In the genomic region with DNA sequence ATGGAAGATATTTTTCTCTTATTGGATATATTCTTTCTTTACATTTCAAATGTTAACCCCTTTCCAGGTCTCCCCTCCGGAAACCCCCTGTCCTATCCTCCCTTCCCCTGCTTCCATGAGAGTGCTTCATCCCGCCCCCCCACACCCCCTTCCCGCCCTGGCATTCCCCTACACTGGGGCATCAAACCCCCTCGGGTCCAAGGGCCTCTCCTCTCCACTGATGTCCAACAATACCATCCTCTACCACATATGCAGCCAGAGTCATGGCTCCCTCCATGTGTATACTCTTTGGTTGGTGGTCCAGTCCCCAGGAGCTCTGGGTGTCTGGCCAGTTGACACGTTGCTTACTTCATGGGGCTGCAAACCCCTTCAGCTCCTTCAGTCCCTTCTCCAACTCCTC, we compare ENCODE assay signal across 23 mouse cellular contexts. TPM values are rescaled to one million over a fixed set of nuclear protein-coding genes. Genes with fewer than 3 reads are reported as not detected.
DNase-seq lines count a peak whose midpoint lies in the region; ATAC-seq and TF ChIP-seq lines count a peak whose summit lies in the region.
"Had no signal": no experiment of that assay in that cellular context is flagged by ENCODE, and none has a peak within 500 bp of the region (broad histone marks: within the 10 kb centered on the region; RNA-seq: fewer than 3 reads in every experiment).

No protein-coding gene starts in this region.

- no peak overlapping the region for H3K4me2 ChIP-seq in hindbrain, embryonic 16.5 days (ENCODE audit: low read length)
- H3K4me2 ChIP-seq in hindbrain, embryonic 14.5 days (replicated peaks) = no peak overlapping the region
- H3K4me2 ChIP-seq in limb, embryonic 12.5 days = no peak overlapping the region
- H3K4me2 ChIP-seq in midbrain, postnatal 0 days (ENCODE audit: low read depth, low read length, poor library complexity, severe bottlenecking) = no peak overlapping the region
- H3K4me2 ChIP-seq in midbrain, embryonic 16.5 days (ENCODE audit: low read length) = no peak overlapping the region
- no peak overlapping the region for H3K4me2 ChIP-seq in intestine, embryonic 15.5 days (replicated peaks)
- H3K4me2 ChIP-seq: embryonic facial prominence, embryonic 13.5 days; forebrain, embryonic 13.5 days; hindbrain, embryonic 12.5 days had no signal

- peak; percentile 40; the same call in 1 of the 2 replicates for ATAC-seq in hindbrain, embryonic 16.5 days
- ATAC-seq in hindbrain, embryonic 14.5 days (ENCODE audit: low FRiP score) = no peak
- peak; percentile 37; the same call in 1 of the 2 replicates for ATAC-seq in limb, embryonic 12.5 days (ENCODE audit: insufficient number of reproducible peaks, insufficient read depth, low FRiP score, low TSS enrichment, low read depth)
- peak; percentile 49; the same call in 1 of the 2 replicates for ATAC-seq in midbrain, postnatal 0 days (ENCODE audit: low FRiP score)
- no peak; the same call in 1 of the 2 replicates for ATAC-seq in midbrain, embryonic 16.5 days
- ATAC-seq in intestine, embryonic 15.5 days = peak; percentile 28; the same call in 1 of the 2 replicates
- ATAC-seq: activated CD4-positive, CD25-positive, alpha-beta regulatory T cell, adult 4 months; forebrain, embryonic 13.5 days; Patski had no signal

- H3K9ac ChIP-seq in hindbrain, embryonic 16.5 days (ENCODE audit: low read depth, low read length) = no peak overlapping the region
- H3K9ac ChIP-seq in hindbrain, embryonic 14.5 days = no peak overlapping the region
- no peak overlapping the region for H3K9ac ChIP-seq in limb, embryonic 12.5 days (replicated peaks)
- H3K9ac ChIP-seq in midbrain, postnatal 0 days (replicated peaks; ENCODE audit: low read length, poor library complexity, severe bottlenecking) = no peak overlapping the region
- no peak overlapping the region for H3K9ac ChIP-seq in midbrain, embryonic 16.5 days (ENCODE audit: low read depth, low read length)
- no peak overlapping the region for H3K9ac ChIP-seq in intestine, embryonic 15.5 days
- H3K9ac ChIP-seq: embryonic facial prominence, embryonic 13.5 days; forebrain, embryonic 13.5 days; hindbrain, embryonic 12.5 days had no signal

- no peaks in the 10 kb centered on the region for H3K4me1 ChIP-seq in hindbrain, embryonic 16.5 days (ENCODE audit: control insufficient read depth, insufficient read depth, low read depth, low read length)
- no peaks in the 10 kb centered on the region for H3K4me1 ChIP-seq in hindbrain, embryonic 14.5 days (replicated peaks; ENCODE audit: control insufficient read depth, insufficient read depth, low read length)
- H3K4me1 ChIP-seq in limb, embryonic 12.5 days (replicated peaks) = no peaks in the 10 kb centered on the region
- no peaks in the 10 kb centered on the region for H3K4me1 ChIP-seq in limb, embryonic 10.5 days
- H3K4me1 ChIP-seq in midbrain, postnatal 0 days (ENCODE audit: insufficient read depth, low read length) = no peaks in the 10 kb centered on the region
- H3K4me1 ChIP-seq in midbrain, embryonic 16.5 days (ENCODE audit: control insufficient read depth, insufficient read depth, low read length) = no peaks in the 10 kb centered on the region
- no peaks in the 10 kb centered on the region for H3K4me1 ChIP-seq in intestine, embryonic 15.5 days (replicated peaks)
- H3K4me1 ChIP-seq: embryonic facial prominence, embryonic 13.5 days; forebrain, embryonic 13.5 days; heart, embryonic 10.5 days; hindbrain, embryonic 12.5 days had no signal

- H3K27ac ChIP-seq in hindbrain, embryonic 16.5 days (ENCODE audit: low read depth, low read length) = no peak overlapping the region
- H3K27ac ChIP-seq in hindbrain, embryonic 14.5 days = no peak overlapping the region
- no peak overlapping the region for H3K27ac ChIP-seq in limb, embryonic 12.5 days
- no peak overlapping the region for H3K27ac ChIP-seq in limb, embryonic 10.5 days
- no peak overlapping the region for H3K27ac ChIP-seq in midbrain, postnatal 0 days (ENCODE audit: low read depth, low read length)
- H3K27ac ChIP-seq in midbrain, embryonic 16.5 days (ENCODE audit: low read length) = no peak overlapping the region
- H3K27ac ChIP-seq in intestine, embryonic 15.5 days = no peak overlapping the region
- H3K27ac ChIP-seq: embryonic facial prominence, embryonic 13.5 days; forebrain, embryonic 13.5 days; heart, embryonic 10.5 days; hindbrain, embryonic 12.5 days had no signal

- H3K9me3 ChIP-seq in hindbrain, embryonic 16.5 days (ENCODE audit: control insufficient read depth, low read length) = no peaks in the 10 kb centered on the region
- no peaks in the 10 kb centered on the region for H3K9me3 ChIP-seq in hindbrain, embryonic 14.5 days (ENCODE audit: control insufficient read depth, low read length)
- no peaks in the 10 kb centered on the region for H3K9me3 ChIP-seq in limb, embryonic 12.5 days
- no peaks in the 10 kb centered on the region for H3K9me3 ChIP-seq in limb, embryonic 10.5 days (replicated peaks)
- no peaks in the 10 kb centered on the region for H3K9me3 ChIP-seq in midbrain, postnatal 0 days (ENCODE audit: low read length)
- H3K9me3 ChIP-seq in midbrain, embryonic 16.5 days (replicated peaks; ENCODE audit: control insufficient read depth, low read length, poor library complexity, severe bottlenecking) = no peaks in the 10 kb centered on the region
- H3K9me3 ChIP-seq in intestine, embryonic 15.5 days = no peaks in the 10 kb centered on the region
- H3K9me3 ChIP-seq: embryonic facial prominence, embryonic 13.5 days; forebrain, embryonic 13.5 days; heart, embryonic 10.5 days; hindbrain, embryonic 12.5 days had no signal

- H3K4me3 ChIP-seq in hindbrain, embryonic 16.5 days (ENCODE audit: low read length) = no peak overlapping the region
- no peak overlapping the region for H3K4me3 ChIP-seq in hindbrain, embryonic 14.5 days (replicated peaks; ENCODE audit: low read length)
- no peak overlapping the region for H3K4me3 ChIP-seq in limb, embryonic 12.5 days (replicated peaks)
- no peak overlapping the region for H3K4me3 ChIP-seq in limb, embryonic 10.5 days
- H3K4me3 ChIP-seq in midbrain, postnatal 0 days (ENCODE audit: low read depth, low read length) = no peak overlapping the region
- H3K4me3 ChIP-seq in midbrain, embryonic 16.5 days (ENCODE audit: low read depth, low read length) = no peak overlapping the region
- H3K4me3 ChIP-seq in intestine, embryonic 15.5 days (replicated peaks) = no peak overlapping the region
- H3K4me3 ChIP-seq: embryonic facial prominence, embryonic 13.5 days; forebrain, embryonic 13.5 days; heart, embryonic 10.5 days; hindbrain, embryonic 12.5 days had no signal

- H3K36me3 ChIP-seq in hindbrain, embryonic 16.5 days (ENCODE audit: control insufficient read depth, insufficient read depth, low read length) = peaks cover 30% of the 10 kb centered on the region
- H3K36me3 ChIP-seq in hindbrain, embryonic 14.5 days (replicated peaks; ENCODE audit: control insufficient read depth, insufficient read depth) = peaks cover 80% of the 10 kb centered on the region
- peaks cover 78% of the 10 kb centered on the region for H3K36me3 ChIP-seq in limb, embryonic 12.5 days
- peaks cover 91% of the 10 kb centered on the region for H3K36me3 ChIP-seq in limb, embryonic 10.5 days
- H3K36me3 ChIP-seq in midbrain, postnatal 0 days (ENCODE audit: insufficient read depth, low read length) = peaks cover 31% of the 10 kb centered on the region
- peaks cover 14% of the 10 kb centered on the region for H3K36me3 ChIP-seq in midbrain, embryonic 16.5 days (ENCODE audit: control insufficient read depth, insufficient read depth, low read length)
- peaks cover 7% of the 10 kb centered on the region; the same call in 1 of the 2 replicates for H3K36me3 ChIP-seq in intestine, embryonic 15.5 days

- H3K27me3 ChIP-seq in hindbrain, embryonic 16.5 days (replicated peaks; ENCODE audit: control insufficient read depth, insufficient read depth, low read length) = no peaks in the 10 kb centered on the region
- no peaks in the 10 kb centered on the region for H3K27me3 ChIP-seq in hindbrain, embryonic 14.5 days (ENCODE audit: control insufficient read depth, insufficient read depth, low read length)
- no peaks in the 10 kb centered on the region for H3K27me3 ChIP-seq in limb, embryonic 12.5 days
- no peaks in the 10 kb centered on the region for H3K27me3 ChIP-seq in limb, embryonic 10.5 days (ENCODE audit: low read depth, poor library complexity, severe bottlenecking)
- no peaks in the 10 kb centered on the region for H3K27me3 ChIP-seq in midbrain, postnatal 0 days (ENCODE audit: insufficient read depth, low read length)
- no peaks in the 10 kb centered on the region for H3K27me3 ChIP-seq in midbrain, embryonic 16.5 days (ENCODE audit: control insufficient read depth, insufficient read depth, low read depth, low read length)
- no peaks in the 10 kb centered on the region for H3K27me3 ChIP-seq in intestine, embryonic 15.5 days (replicated peaks)
- H3K27me3 ChIP-seq: CH12.LX; embryonic facial prominence, embryonic 13.5 days; forebrain, embryonic 13.5 days; hindbrain, embryonic 12.5 days; Patski had no signal

- WGBS in hindbrain, embryonic 16.5 days = 84% methylated on average over 5 of the region's 5 CpGs
- 94% methylated on average over 5 of the region's 5 CpGs for WGBS in hindbrain, embryonic 14.5 days
- WGBS in limb, embryonic 12.5 days = 83% methylated on average over 5 of the region's 5 CpGs
- 86% methylated on average over 5 of the region's 5 CpGs for WGBS in limb, embryonic 10.5 days
- 85% methylated on average over 5 of the region's 5 CpGs for WGBS in midbrain, postnatal 0 days
- WGBS in midbrain, embryonic 16.5 days = 88% methylated on average over 5 of the region's 5 CpGs
- WGBS in intestine, embryonic 15.5 days = 83% methylated on average over 5 of the region's 5 CpGs

- no peak for TF ChIP-seq CTCF in midbrain, postnatal 0 days (IDR thresholded peaks at IDR 0.05)

- no peak for DNase-seq in hindbrain, embryonic 14.5 days (ENCODE audit: low spot score)
- DNase-seq in limb, embryonic 10.5 days (ENCODE audit: low spot score) = no peak
- no peak for DNase-seq in midbrain, postnatal 0 days (ENCODE audit: low spot score)
- DNase-seq in right cerebral cortex, adult 2 months (ENCODE audit: low spot score in 2 of 2) = no peak
- DNase-seq: adrenal gland, postnatal 14 days; cerebellum, adult 18-20 months; cerebellum, adult 9-11 months; cerebellum, postnatal 36 days; gastrocnemius, postnatal 10 days; heart, adult 18-20 months; heart, postnatal 10 days; heart, postnatal 4 days had no signal

RNA-seq across cellular contexts. Expression of gene Yars2, which starts 8.6 kb away (rescaled TPM):
- polyA plus RNA-seq in hindbrain, embryonic 16.5 days (2015; fragmentation: Nextera tagmentation; extraction: Ambion mirVana) = 25.3 and 26.6 TPM in 2 replicates
- polyA plus RNA-seq in hindbrain, embryonic 14.5 days (2014; fragmentation: Nextera tagmentation; extraction: Ambion mirVana) = 31.1 and 31.3 TPM in 2 replicates
- polyA plus RNA-seq in limb, embryonic 12.5 days (2016; fragmentation: Nextera tagmentation; extraction: Ambion mirVana) = 46.6 and 46.7 TPM in 2 replicates
- polyA plus RNA-seq in limb, embryonic 10.5 days (2016; fragmentation: Nextera tagmentation; extraction: Ambion mirVana) = 48.7 and 51.5 TPM in 2 replicates
- 30.5 and 34.7 TPM in 2 replicates for total RNA-seq in midbrain, postnatal 0 days (2014; rRNA removed)
- 25.4 and 26.7 TPM in 2 replicates for polyA plus RNA-seq in midbrain, postnatal 0 days (2015; fragmentation: Nextera tagmentation; extraction: Ambion mirVana)
- polyA plus RNA-seq in midbrain, embryonic 16.5 days (2015; fragmentation: Nextera tagmentation; extraction: Ambion mirVana) = 25.8 and 26.4 TPM in 2 replicates
- 50.8 and 53.2 TPM in 2 replicates for polyA plus RNA-seq in intestine, embryonic 15.5 days (2015; fragmentation: Nextera tagmentation; extraction: Ambion mirVana)

RNA-seq across cellular contexts. Expression of gene Dnm1l, which starts 47.4 kb away (rescaled TPM):
- polyA plus RNA-seq in hindbrain, embryonic 16.5 days (2015; fragmentation: Nextera tagmentation; extraction: Ambion mirVana) = 105 and 114 TPM in 2 replicates
- polyA plus RNA-seq in hindbrain, embryonic 14.5 days (2014; fragmentation: Nextera tagmentation; extraction: Ambion mirVana) = 98.2 and 113 TPM in 2 replicates
- polyA plus RNA-seq in limb, embryonic 12.5 days (2016; fragmentation: Nextera tagmentation; extraction: Ambion mirVana) = 60.5 and 64.2 TPM in 2 replicates
- polyA plus RNA-seq in limb, embryonic 10.5 days (2016; fragmentation: Nextera tagmentation; extraction: Ambion mirVana) = 46.9 and 53.4 TPM in 2 replicates
- 91.1 and 128 TPM in 2 replicates for total RNA-seq in midbrain, postnatal 0 days (2014; rRNA removed)
- polyA plus RNA-seq in midbrain, postnatal 0 days (2015; fragmentation: Nextera tagmentation; extraction: Ambion mirVana) = 112 and 127 TPM in 2 replicates
- polyA plus RNA-seq in midbrain, embryonic 16.5 days (2015; fragmentation: Nextera tagmentation; extraction: Ambion mirVana) = 113 and 120 TPM in 2 replicates
- polyA plus RNA-seq in intestine, embryonic 15.5 days (2015; fragmentation: Nextera tagmentation; extraction: Ambion mirVana) = 54.5 and 57.8 TPM in 2 replicates

Comparison
In these comparisons a context has a peak if more than half of its experiments do, and no peak if none do; other contexts are left out.
1. ATAC-seq: peak in hindbrain, embryonic 16.5 days (single experiment), limb, embryonic 12.5 days (single experiment), midbrain, postnatal 0 days (single experiment) and intestine, embryonic 15.5 days (single experiment); none in hindbrain, embryonic 14.5 days (single experiment) and midbrain, embryonic 16.5 days (single experiment).